Mouse (Mus musculus) E14TG2a.4 (cell line): ENCODE data around the gene Topbp1.

Experiments used
- H3K27me3 ChIP-seq: 2 replicates; pipeline ENCODE4 v1.6.1; 2014; ENCODE audit warnings: low read length, control low read depth; ENCODE audit not compliant: insufficient read depth
- H3K36me3 ChIP-seq: 2 replicates; pipeline ENCODE4 v1.6.1; 2014; ENCODE audit warnings: low read length, control low read depth; ENCODE audit not compliant: insufficient read depth
- H3K4me1 ChIP-seq: replicated peaks from 2 replicates; pipeline ENCODE4 v1.6.1; 2014; ENCODE audit warnings: low read depth, low read length, control low read depth
- H3K4me3 ChIP-seq: replicated peaks from 2 replicates; pipeline ENCODE4 v1.5.1; 2014; ENCODE audit warnings: mild to moderate bottlenecking, low read length
- H3K9me3 ChIP-seq: 2 replicates; pipeline ENCODE4 v1.6.1; 2014; ENCODE audit warnings: low read length, control low read depth
- CTCF ChIP-seq: conservative IDR thresholded peaks from 2 replicates; pipeline ENCODE4 v1.5.1; 2014; ENCODE audit warnings: low read length
- NANOG ChIP-seq: IDR thresholded peaks from 2 replicates; pipeline ENCODE4 v1.6.1; 2014; ENCODE audit warnings: borderline replicate concordance, low read length, mixed read lengths
- POU5F1 ChIP-seq: IDR thresholded peaks from 2 replicates; pipeline ENCODE4 v1.6.1; 2014; ENCODE audit warnings: low read length, borderline replicate concordance

The Topbp1 gene

GRCm38 (mm10) chr9:103304927-103305326, at the start of gene Topbp1, which contains the start of gene 1300017J02Rik:
TSS of gene Topbp1 (plus strand) at chr9:103305215.
TSS of gene 1300017J02Rik (minus strand) at chr9:103305082.
- TF ChIP-seq NANOG (no peak), CTCF (no peak), POU5F1 (no peak)
- Histone ChIP-seq H3K36me3 (peaks cover 61% of the 10 kb centered on the region), H3K4me1 (peaks cover 34% of the 10 kb centered on the region), H3K4me3 (peak within 1 kb of the TSS; percentile 93), H3K9me3 (no peaks in the 10 kb centered on the region), H3K27me3 (no peaks in the 10 kb centered on the region)

- Histone ChIP-seq H3K9me3 (peaks cover 19% of the 10 kb centered on the region; the same call in 1 of the 2 replicates), H3K36me3 (no peaks in the 10 kb centered on the region), H3K4me3 (no peak overlapping the region), H3K4me1 (no peaks in the 10 kb centered on the region), H3K27me3 (no peaks in the 10 kb centered on the region; the same call in 1 of the 2 replicates)
- TF ChIP-seq NANOG (no peak), CTCF (peak; percentile 55), POU5F1 (no peak)
Observed at GRCm38 (mm10) chr9:103265778-103266177, 39.2 kb upstream of the Topbp1 start.

- Histone ChIP-seq H3K9me3 (peaks cover 19% of the 10 kb centered on the region; the same call in 1 of the 2 replicates), H3K4me1 (peaks cover 21% of the 10 kb centered on the region), H3K27me3 (no peaks in the 10 kb centered on the region), H3K36me3 (no peaks in the 10 kb centered on the region), H3K4me3 (no peak overlapping the region)
- TF ChIP-seq NANOG, result no peak
- TF ChIP-seq CTCF, result no peak
- TF ChIP-seq POU5F1, result no peak
Observed at GRCm38 (mm10) chr9:103271104-103271503, 33.9 kb upstream of the Topbp1 start.

GRCm38 (mm10) chr9:103274819-103275218, 30.2 kb upstream of the Topbp1 start:
- no peak for TF ChIP-seq NANOG
- TF ChIP-seq POU5F1, result no peak
- TF ChIP-seq CTCF, result no peak
- H3K36me3 ChIP-seq, result no peaks in the 10 kb centered on the region
- H3K27me3 ChIP-seq, result no peaks in the 10 kb centered on the region
- no peaks in the 10 kb centered on the region for H3K9me3 ChIP-seq
- no peak overlapping the region for H3K4me3 ChIP-seq
- H3K4me1 ChIP-seq, result peaks cover 35% of the 10 kb centered on the region

GRCm38 (mm10) chr9:103275676-103276075, 29.3 kb upstream of the Topbp1 start:
- Histone ChIP-seq H3K4me1 (peaks cover 35% of the 10 kb centered on the region), H3K36me3 (no peaks in the 10 kb centered on the region), H3K4me3 (no peak overlapping the region), H3K9me3 (no peaks in the 10 kb centered on the region), H3K27me3 (no peaks in the 10 kb centered on the region)
- TF ChIP-seq POU5F1 (no peak), CTCF (no peak), NANOG (no peak)

GRCm38 (mm10) chr9:103276876-103277275, 28.1 kb upstream of the Topbp1 start:
- H3K4me1 ChIP-seq, result peaks cover 30% of the 10 kb centered on the region
- H3K36me3 ChIP-seq, result no peaks in the 10 kb centered on the region
- H3K9me3 ChIP-seq, result no peaks in the 10 kb centered on the region
- H3K4me3 ChIP-seq, result no peak overlapping the region
- H3K27me3 ChIP-seq, result no peaks in the 10 kb centered on the region
- TF ChIP-seq CTCF (no peak), POU5F1 (no peak), NANOG (no peak)

GRCm38 (mm10) chr9:103286396-103286795, 18.6 kb upstream of the Topbp1 start:
- Histone ChIP-seq H3K4me1 (peaks cover 17% of the 10 kb centered on the region), H3K9me3 (no peaks in the 10 kb centered on the region), H3K4me3 (no peak overlapping the region), H3K27me3 (no peaks in the 10 kb centered on the region), H3K36me3 (no peaks in the 10 kb centered on the region)
- TF ChIP-seq NANOG (no peak), POU5F1 (no peak), CTCF (no peak)

GRCm38 (mm10) chr9:103286901-103287422, 18.1 kb upstream of the Topbp1 start:
- Histone ChIP-seq H3K27me3 (no peaks in the 10 kb centered on the region), H3K9me3 (no peaks in the 10 kb centered on the region), H3K4me3 (no peak overlapping the region), H3K36me3 (no peaks in the 10 kb centered on the region), H3K4me1 (peaks cover 17% of the 10 kb centered on the region)
- no peak for TF ChIP-seq CTCF

GRCm38 (mm10) chr9:103287840-103288488, 17.1 kb upstream of the Topbp1 start:
- H3K4me1 ChIP-seq, result peaks cover 17% of the 10 kb centered on the region
- H3K9me3 ChIP-seq, result no peaks in the 10 kb centered on the region
- peak overlapping the region; percentile 53 for H3K4me3 ChIP-seq
- no peaks in the 10 kb centered on the region for H3K36me3 ChIP-seq
- TF ChIP-seq CTCF (no peak), NANOG (no peak), POU5F1 (no peak)
- H3K27me3 ChIP-seq, result no peaks in the 10 kb centered on the region
